Mouse (Mus musculus) bone marrow macrophage, adult 2 months (primary cell): ENCODE data around the gene Utp11.

Experiments used
- CTCF ChIP-seq: IDR thresholded peaks from 2 replicates; pipeline ENCODE4 v1.5.1; 2012; ENCODE audit warnings: low read depth, mild to moderate bottlenecking, low read length, moderate library complexity
- POLR2A ChIP-seq: IDR thresholded peaks from 2 replicates; pipeline ENCODE4 v1.6.1; 2012; ENCODE audit warnings: mild to moderate bottlenecking, low read depth, low read length, borderline replicate concordance

DNA sequence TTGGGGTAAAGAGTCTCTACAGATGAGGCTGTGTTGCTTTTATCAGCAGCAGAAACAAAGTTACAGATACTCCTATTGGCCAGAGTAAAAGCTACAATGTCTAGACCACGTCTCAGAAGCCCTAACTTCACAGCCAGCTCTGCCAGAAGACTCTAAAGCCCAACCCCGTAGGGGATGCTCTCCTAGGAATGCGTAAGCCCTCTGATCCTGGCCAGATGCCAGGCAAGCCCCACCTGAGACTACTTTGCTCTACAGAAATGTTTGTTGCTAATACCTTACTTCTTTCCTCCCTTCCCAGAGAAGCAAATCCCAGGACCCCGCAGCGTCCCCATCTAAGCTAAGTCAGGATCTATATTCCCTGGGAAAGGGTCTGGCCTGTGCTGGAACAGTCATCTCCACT is 45.5 kb downstream of the Utp11 start:
- TF ChIP-seq CTCF (no peak), POLR2A (no peak)
